Mouse (Mus musculus) 416B (cell line): Measurements from ENCODE around the gene Lbx2.

Experiments used
- DNase-seq: peaks from one replicate; pipeline ENCODE4 v3.0.0; 2011; ENCODE audit warnings: low read depth

Gene Lbx2

DNA sequence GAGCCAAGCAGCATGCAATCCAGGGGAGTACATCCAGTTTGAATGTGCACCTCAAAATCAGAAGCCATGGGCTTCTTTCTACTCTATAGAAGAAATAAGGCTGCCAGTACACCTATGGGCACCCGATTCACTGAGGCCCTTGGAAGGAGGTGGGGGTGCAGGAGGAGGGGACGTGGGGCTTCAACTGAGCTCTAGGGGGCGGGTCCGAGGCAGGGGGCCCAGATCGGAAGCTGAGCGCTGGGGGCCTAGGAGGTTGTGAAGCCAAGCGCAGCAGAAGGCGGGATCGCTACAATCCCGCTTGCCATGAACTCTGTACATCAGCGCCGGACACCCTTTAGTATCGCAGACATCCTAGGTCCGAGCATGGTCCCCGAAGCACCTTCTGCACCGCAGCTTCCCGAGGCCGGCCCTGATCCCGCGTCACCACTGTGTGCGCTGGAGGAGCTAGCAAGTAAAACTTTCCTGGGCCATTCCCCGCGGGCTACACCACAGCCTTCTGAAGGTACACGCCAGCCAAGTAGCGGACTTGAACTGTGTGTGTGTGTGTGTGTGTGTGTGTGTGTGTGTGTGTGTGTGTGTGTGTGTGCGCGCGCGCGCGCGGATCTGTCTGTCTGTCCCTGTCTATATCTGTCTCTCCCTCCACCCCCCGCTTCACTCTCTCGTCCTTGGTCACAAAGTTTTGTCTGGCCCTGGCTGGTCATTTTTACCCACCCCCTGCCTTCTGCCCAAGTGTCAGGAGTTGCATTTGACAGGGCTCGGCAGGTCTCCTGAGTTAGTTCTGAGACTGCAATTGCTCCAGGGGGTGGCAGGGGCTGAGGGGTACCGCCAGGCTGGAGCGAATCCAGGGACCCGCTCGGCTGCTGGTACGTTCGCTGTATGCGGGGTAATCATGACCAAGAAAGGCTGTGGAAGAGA lies at the start of gene Lbx2:
Gene Lbx2 (plus strand): TSS at position 247 of the 915 bp plus-strand sequence.
- no peak for DNase-seq

DNA sequence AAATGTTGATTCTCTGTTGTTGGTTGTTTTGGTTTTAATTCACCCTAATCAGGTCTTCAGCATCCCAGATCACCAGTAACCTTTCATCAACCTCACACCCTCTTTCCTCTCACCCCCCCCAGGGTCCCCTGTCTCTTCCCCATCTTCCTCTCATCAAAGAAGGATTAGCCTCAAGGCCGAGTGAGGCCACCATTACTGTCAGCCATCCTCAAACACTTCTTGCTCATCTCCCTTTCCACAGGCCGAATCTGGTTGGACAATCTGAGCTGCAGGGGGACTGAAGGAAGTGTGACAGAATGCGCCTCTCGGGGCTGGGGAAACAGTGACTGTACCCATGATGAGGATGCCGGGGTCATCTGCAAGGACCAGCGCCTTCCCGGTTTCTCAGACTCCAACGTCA lies 49.0 kb upstream of the Lbx2 start:
- DNase-seq, result no peak

DNA sequence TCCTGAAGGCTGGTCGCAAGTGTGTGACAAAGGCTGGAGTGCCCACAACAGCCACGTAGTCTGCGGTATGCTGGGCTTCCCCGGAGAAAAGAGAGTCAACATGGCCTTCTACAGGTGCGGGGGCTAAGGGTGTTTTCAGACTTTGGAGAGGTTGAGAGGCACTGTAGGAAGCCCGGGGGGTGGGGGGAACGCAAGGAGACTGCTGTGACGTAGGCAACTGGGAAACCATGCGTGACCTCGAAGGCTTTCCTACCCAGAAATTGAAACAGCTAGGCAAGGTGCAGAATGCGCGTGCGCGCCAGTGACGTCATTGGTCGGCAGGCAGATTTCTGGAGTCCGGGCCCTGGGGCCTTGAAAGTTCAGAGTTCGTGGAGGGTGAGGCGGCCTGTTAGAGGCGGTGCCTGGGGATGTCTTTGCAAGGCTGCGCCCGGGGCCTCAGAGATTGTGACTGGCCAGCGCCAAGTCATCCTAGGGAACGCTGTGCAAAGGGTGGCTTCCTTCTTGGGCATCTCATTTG lies 47.6 kb upstream of the Lbx2 start:
- DNase-seq, result no peak

DNA sequence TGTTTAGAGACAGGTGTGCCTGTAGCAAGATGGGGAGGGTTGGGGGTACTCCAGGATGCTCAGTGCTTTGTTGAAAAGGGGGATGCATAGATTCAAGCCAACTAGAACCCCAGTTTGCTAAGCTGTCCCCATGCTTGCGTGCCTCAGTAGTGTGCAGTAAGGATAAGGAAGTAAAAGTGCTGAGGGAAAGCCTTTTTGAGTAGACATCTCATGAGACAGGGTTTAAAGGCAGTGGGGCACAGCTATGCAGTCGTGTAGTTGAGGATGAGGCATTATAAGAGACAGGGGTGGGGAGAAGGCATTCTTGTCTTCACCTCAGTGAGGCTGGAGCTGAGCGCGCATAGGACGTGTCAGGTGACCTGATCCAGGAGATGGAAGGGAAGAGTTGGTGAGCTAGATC lies 45.6 kb upstream of the Lbx2 start:
- no peak for DNase-seq

DNA sequence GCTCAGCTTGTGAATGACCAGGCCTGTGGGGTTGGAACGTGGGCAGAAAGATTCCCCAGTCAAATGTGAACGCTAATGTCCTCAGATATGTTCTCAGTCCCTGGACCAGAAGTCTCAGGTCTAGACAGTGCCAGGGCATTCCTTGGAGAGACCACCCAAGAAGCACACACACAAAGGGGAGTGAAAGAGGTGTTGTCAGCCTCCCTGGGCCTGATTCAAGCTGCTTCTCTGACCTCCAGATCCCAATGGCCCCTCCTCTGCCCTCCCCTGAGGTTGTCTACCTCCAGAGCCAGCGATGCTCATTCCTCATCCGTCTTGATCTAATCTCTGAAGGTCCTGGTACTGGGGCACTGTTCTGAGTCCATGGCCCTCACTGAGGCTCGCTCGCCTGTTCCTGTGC lies 42.6 kb upstream of the Lbx2 start:
- no peak for DNase-seq

DNA sequence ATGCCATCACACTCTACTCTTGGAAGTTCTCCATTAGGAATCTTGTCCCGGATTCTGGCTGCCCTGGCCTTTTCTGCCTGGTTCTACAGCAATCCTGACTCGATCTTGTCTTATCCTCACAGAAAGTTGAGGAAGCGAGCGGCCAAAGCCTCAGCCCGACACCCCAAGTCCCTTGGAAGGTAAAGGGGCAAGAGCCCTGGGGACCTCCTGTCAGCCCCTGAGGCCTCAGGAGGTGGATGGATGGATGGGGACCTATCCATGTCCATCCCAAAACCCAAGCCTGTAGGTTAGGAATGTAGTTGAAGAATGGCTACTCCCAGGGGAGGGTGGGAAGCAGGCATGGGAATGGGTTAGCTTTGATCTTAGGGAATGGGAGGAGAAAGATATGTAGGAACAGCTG lies 42.2 kb upstream of the Lbx2 start:
- no peak for DNase-seq

DNA sequence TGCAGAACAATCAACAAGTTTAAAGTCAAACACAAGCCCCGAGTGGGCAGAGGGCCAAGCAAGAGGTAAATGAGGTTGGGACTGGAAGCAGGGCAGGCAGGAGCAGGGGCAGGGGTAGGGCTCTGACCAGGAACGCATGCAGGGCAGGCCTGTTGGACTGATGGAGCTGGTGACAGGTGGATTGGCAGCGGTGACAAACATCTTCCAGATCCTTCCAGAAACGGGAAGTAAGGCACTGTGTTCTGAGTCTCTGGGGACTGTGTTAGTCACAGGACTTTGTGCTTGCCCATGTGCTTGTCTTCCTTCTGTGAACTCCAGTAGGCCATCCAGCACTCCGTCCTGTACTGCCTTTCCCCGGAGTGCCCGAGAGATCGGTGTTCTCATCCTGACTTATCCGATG lies 41.4 kb upstream of the Lbx2 start:
- peak; percentile 49 for DNase-seq

DNA sequence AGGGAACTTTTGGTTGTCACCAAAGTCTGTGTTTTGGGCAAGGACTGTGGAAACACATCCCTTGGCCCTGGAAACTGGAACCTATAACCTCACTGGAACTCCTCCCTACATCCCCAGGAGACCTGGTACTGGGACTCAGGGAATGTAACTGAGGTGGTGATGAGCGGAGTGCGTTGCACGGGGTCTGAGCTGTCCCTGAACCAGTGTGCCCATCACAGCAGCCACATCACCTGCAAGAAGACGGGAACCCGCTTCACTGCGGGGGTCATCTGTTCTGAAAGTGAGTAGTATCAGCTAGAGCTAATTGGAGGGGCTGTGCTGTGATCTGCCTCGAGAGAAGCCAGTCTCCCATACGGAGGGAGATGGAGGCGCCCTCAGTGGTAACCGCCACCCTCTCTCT lies 36.8 kb upstream of the Lbx2 start:
- DNase-seq, result no peak

DNA sequence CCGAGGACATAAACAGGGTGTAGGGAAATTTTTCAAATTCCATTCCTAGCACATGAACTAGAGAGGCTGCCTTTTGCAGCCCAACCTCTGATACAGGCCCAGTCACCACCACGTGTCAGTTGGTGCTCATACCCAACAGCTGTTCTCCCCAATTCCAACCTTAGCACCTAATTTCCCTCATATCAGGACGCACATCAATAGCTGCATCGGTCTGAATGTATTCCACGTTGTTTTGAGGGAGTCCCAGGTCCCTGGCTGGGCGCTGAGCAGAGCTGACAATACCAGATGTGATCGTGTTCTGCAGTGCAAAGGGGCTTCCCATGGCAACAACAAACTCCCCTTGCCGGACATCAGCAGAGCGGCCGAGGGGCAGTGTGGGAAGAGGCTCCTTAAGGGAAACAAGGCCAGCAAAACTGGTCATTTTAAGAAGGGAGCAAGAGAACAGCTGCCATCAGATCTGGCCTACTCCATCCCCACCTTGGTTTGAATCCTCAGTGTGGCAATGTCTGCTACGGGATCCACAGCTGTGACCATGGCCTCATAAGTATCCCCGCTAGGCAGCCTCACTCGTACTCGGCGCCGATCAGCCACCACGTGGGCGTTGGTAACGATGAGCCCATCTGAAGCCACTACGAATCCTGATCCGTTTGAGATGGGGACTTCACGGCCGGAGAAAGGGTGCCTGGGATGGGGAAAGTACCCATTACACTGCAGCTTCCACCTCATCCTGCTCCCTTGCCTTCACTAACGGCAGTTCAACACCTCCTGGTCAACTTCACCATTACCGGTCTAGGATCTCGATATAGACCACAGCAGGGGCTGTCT lies 32.8 kb upstream of the Lbx2 start:
- DNase-seq, result peak; percentile 67

DNA sequence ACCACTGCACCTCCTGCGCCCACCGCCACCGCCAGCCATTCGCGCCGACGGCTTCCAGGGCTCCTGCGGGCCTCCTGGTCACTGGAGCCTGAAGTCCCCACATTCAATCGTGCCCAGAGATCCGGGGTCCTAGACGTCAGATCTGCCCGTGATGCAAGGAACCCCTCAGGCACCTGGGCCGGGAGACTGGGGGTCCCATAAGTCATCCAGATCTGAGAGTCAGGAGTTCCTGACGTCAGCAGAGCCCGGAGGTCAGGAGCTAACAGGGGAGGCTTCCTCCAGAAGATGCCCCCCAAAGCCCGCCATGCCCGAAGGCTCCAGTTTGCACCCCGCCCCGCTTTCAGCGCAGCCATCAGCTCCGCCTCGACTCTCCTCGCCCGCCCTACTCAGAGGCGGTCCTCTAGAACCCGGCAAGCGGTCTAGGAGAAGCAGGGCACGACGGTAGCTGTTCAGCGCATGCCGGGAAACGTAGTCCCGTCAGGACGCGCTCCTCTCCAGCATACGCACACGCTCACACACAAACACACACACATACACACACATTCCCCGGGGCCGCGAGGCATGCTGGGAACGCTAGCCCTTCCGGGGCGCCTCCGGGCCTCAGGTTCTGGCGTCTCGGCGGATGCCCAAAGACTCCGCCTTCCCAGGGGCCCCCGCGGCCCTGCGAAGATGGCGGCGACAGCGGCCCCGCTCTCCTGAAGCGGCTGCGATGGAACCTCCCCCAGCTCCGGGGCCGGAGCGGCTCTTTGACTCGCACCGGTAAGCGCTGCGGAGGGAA lies 31.9 kb upstream of the Lbx2 start, which contains the start of gene Aup1:
Gene Aup1 (plus strand): TSS at position 448 of the 778 bp plus-strand sequence.
- peak; percentile 97 for DNase-seq

DNA sequence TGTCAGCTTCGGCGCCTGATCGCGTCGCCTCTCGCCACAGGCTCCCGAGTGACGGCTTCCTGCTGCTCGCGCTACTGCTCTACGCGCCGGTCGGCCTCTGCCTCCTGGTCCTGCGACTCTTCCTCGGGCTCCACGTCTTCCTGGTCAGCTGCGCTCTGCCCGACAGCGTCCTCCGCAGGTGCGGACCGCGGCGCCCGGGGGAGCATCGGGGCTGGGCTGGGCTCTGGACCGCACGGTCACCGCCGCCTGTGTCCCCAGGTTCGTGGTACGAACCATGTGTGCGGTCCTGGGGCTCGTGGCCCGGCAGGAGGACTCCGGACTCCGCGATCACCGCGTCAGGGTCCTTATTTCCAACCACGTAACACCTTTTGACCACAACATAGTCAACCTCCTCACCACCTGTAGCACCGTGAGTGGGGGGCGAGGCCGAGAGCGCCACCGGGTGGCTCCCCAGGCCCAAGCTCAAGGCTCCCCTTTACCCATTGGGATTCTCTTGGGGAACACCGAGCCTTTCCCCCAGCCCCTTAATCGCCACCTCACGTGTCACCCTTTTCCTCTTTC lies 31.2 kb upstream of the Lbx2 start, which contains the start of gene Htra2:
Gene Htra2 (minus strand): TSS at position 403 of the 561 bp plus-strand sequence.
- peak; percentile 43 for DNase-seq

DNA sequence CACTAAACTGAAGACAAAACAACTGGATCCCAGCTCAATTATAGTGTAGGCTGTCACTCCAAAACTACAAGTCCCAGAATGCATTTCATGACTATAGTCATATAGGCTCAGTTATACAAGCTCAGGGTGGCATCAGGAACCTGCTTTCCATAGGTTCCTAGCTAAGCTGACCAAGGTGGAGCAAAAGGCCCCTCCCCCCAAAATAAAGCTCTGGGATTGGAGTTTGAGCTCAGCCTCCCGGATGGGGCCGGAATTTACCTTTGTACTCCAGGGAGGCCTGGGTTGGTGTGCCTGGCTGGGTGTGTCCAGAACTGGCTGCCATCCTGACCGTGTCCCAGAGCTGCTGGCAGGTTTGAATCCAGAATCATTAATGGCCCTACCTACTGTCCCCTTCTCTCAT lies 28.4 kb upstream of the Lbx2 start, which contains the start of gene Dqx1:
Gene Dqx1 (plus strand): TSS at position 55 of the 400 bp plus-strand sequence.
- peak; percentile 36 for DNase-seq

DNA sequence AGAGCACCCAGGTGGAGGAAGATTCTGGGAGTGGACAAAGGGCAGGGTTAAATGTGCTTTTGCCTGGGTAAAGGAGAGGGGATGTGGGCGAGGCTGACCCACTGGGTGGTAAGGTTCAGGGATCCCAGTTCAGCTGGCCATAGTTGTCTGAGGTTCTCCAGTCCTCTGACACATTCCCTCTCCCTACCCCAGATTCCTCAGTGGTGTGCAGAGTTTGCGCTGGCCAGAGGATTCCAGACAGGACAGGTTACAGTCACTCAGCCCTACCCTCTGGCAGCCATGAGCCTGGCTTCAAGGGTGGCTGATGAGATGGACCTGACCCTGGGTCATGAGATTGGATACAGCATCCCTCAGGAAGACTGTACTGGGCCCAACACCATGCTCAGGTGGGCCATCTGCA lies 27.4 kb upstream of the Lbx2 start:
- no peak for DNase-seq

DNA sequence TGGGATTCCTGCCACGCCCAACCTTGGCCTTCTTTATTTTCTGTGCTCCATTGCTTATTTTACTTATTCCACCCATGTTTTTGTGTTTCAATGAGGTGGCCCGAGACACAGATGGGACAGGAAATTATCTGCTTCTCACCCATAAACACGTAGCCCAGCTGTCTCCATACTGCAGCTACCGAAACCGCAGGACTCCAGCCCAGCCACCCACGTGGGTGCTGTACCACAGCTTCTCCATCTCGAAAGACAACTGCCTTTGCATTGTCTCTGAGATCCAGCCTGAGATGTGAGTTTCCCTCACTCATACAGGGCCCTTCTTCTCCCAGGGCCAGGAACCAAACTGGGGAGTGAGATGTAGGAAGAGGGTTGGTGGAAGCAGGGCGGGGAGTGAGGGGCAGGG lies 20.2 kb upstream of the Lbx2 start:
- no peak for DNase-seq

DNA sequence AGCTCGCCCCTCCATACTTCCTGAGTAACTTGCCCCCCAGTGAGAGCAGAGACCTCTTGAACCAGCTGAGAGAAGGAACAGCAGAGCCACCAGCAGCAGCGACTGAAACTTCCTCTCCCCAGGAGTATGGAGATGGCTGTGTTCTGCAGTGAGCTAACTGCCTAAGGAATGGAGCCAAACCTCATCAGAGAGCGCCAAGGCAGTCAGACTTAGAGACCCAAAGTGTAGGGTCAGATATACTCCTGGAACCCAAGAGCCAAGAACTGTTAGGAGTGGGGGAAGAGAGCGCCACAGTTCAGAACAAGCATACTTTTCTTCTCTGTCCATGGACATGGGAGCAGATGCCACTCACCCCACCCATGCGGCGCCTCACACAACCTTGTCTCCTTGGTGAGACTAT lies 19.7 kb upstream of the Lbx2 start:
- DNase-seq, result no peak

DNA sequence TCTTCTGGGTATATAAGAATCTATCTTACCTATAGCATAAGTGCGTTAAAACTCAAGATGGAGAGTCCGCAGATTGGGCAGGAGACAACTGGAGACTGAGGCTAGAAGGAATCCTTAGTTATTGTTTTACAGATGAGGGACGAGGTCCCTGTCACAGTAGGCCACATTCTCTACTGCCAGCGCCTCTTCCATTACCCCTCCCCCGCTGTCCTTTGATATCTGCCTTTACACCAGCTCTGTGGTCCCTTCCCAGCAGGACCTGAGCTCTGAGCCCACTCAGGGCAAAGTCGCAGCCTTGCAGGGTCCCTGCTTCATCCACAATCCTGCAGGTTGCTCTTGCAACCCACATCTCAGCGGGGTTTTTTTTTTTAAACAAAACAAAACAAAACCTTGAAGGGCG lies 17.9 kb upstream of the Lbx2 start:
- no peak for DNase-seq

DNA sequence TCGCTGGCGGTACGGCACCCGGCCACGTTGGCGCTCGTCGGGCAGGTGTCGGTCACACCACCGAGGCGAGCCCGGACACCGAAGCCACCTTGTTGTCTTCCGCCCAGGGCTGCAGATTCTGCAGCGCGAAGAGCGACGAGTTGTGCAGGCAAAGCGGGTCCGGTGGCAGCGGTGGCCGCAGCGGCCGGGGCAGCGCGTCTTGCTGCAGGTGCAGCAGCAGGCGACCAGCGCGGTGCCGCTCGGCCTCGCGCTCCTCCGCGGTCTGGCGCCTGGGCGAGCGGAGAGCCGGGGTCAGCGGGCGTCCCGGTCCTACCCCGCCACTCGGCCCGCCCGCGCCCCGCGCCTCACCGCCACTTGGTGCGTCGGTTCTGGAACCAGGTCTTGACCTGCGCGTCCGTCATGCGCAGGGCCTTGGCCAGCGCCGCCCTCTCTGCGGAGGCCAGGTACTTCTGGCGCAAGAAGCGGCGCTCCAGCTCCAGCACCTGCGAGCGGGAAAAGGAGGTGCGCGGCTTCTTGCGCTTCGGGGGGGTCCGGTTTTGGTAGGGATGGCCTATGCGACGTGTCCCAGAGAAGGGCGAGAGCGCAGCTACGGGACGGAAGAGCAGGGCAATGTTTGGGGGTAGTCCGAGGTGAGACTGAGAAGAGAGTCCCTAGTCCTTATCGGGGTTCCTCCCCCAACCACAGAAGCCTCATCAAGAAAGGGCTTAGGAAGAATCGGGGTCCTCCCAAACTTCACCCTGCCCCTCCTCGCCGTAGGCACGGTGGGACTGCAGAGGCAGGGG lies 17.3 kb upstream of the Lbx2 start:
- no peak for DNase-seq

DNA sequence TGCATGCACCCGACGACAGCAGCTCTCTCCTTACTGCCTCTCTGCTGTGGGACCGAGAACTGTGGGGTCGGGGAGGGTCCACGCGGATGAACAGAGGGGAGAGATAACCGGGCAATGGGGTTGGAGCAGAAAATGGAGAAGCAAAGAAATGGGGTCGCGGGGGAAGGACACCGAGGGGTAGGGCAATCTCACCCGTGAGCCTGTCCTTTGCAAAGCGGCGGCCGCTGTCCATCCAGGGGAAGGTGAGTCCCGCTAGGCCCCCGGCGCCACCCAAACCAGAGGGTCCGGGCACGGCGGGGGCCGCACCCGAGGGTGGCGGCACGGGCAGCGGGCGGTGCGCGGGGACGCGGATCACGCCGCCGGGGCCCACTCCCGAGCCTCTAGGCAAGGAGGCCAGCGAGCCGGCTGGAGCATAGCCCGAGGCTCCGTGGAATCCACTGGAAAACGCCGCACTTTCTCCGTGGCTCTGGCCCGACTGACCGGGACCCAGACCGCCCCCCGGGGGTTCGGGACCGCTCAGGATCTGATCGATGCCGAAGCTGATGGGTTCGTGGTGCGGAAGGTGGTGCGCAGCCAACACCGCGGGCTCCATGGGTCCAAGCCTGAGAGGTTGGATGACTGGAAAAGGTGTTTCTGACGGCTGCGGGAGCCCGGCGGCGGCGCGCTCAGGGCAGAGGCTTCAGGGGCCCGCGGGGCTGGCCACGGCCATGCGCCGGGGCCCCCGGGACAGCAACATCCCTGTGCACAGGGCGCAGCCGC lies 16.5 kb upstream of the Lbx2 start:
- DNase-seq, result no peak

DNA sequence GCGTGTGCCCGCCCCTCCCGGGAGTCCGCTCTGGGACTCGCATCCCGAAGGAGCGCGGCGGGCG lies 16.1 kb upstream of the Lbx2 start, which contains the start of gene Tlx2:
Gene Tlx2 (minus strand): TSS at position 47 of the 64 bp plus-strand sequence.
- no peak for DNase-seq
